Mouse (Mus musculus): Measurements from ENCODE around the gene Slfn5.

- TF ChIP-seq CTCF (IDR thresholded peaks at IDR 0.05; ENCODE audit: low read depth) (no peak), EP300 (IDR thresholded peaks at IDR 0.05; ENCODE audit: low read depth) (no peak)
Observed at GRCm38 (mm10) chr11:82954631-82955030, 3.5 kb downstream of the Slfn5 start.

All from liver, postnatal 0 days (tissue).